Mouse (Mus musculus) ES-E14 (cell line): ENCODE data around the gene Ankib1.

ENCODE experiments used
- CHD2 ChIP-seq: IDR thresholded peaks from 2 replicates; pipeline ENCODE4 v1.6.1; 2014; ENCODE audit warnings: mild to moderate bottlenecking, low read depth, low read length, inconsistent platforms
- MAFK ChIP-seq: IDR thresholded peaks from 2 replicates; pipeline ENCODE4 v1.6.1; 2014; ENCODE audit warnings: mild to moderate bottlenecking, low read depth, low read length, inconsistent platforms; ENCODE audit not compliant: insufficient read depth
- ZC3H11A ChIP-seq: IDR thresholded peaks from 2 replicates; pipeline ENCODE4 v1.6.1; 2012; ENCODE audit warnings: low read depth, mild to moderate bottlenecking, inconsistent platforms, low read length, borderline replicate concordance
- ZNF384 ChIP-seq: IDR thresholded peaks from 2 replicates; pipeline ENCODE4 v1.6.1; 2012; ENCODE audit warnings: low read depth, low read length, inconsistent platforms

DNA sequence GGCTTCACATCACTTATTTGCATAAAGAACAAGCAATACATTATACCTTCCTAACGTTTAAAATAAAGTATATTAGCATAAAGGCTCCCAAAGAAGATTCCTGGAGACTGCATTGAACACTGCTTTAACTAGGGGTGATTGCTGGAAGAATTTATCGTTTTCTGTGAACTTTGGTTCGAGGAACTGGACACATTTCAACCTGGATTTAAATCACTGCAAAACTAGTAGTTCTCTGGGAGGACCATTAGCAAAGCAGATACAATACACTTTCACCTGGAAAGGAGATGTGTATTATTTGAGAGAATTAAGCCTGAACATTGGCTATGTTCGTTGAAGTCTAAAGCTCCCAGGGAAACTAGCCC, 153.9 kb downstream of the Ankib1 start:
- TF ChIP-seq ZNF384 (no peak), ZC3H11A (no peak), MAFK (no peak), CHD2 (no peak)
